Mouse (Mus musculus): ENCODE data around the gene Sccpdh.

DNA sequence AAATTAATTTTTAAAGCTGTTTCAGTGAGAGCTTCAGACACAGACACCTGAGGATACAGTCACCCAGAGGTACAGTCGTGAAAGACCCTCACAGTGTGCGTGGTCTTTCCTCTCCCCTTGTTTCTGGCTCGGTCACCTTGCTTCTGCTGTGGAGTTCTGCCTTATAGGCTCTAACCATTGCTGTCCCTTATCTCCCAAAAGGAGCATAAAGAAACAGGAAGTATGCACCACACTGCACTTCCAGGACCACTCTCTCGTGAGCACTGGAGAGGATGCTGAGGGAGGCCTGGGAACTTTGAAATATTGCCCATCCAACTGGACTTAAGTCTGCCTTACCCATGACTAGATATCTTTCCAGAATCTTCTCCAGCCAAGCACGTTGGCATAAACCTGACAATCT, 42.7 kb downstream of the Sccpdh start:
- TF ChIP-seq POLR2A (IDR thresholded peaks at IDR 0.05; ENCODE audit: low read depth, low read length), result no peak
- no peak for TF ChIP-seq CTCF (IDR thresholded peaks at IDR 0.05; ENCODE audit: borderline replicate concordance, insufficient read depth, low read length)

Data from embryonic fibroblast, embryonic 13.5 days (primary cell).